Mouse (Mus musculus) adrenal gland, postnatal 14 days (tissue): ENCODE results near the gene Btnl4. TPM values are rescaled to one million over a fixed set of nuclear protein-coding genes. Genes with fewer than 3 reads are reported as not detected.
"Not testable (repeated sequence)": the region's sequence is repeated elsewhere in the genome, so short reads cannot be mapped to it uniquely, and the experiment has no call there.

ENCODE experiments used
- DNase-seq: peaks from one replicate; pipeline ENCODE4 v3.0.0; 2021; ENCODE audit warnings: mixed read lengths
- long read RNA-seq, 2 experiments: library from polyadenylated mRNA; stranded (forward); transcript quantifications; one replicate each; pipeline ENCODE4 v2.0.0; 2021
- total RNA-seq: library from RNA; stranded (reverse); gene quantifications from 2 replicates; pipeline ENCODE4 v1.2.3, GENCODE M21; 2021

Btnl4 gene
- not detected in 2 replicates for total RNA-seq
- long read RNA-seq, experiment 1 = 0 reads
- long read RNA-seq, experiment 2 = 0 reads

GRCm38 (mm10) chr17:34477238-34478013 lies at the start of gene Btnl4:
TSS of gene Btnl4 (minus strand) at chr17:34477318.
- not testable (repeated sequence) for DNase-seq

GRCm38 (mm10) chr17:34519001-34519400 lies 41.9 kb upstream of the Btnl4 start:
- DNase-seq = no peak

GRCm38 (mm10) chr17:34518571-34518970 lies 41.5 kb upstream of the Btnl4 start:
- DNase-seq = not testable (repeated sequence)

DNA sequence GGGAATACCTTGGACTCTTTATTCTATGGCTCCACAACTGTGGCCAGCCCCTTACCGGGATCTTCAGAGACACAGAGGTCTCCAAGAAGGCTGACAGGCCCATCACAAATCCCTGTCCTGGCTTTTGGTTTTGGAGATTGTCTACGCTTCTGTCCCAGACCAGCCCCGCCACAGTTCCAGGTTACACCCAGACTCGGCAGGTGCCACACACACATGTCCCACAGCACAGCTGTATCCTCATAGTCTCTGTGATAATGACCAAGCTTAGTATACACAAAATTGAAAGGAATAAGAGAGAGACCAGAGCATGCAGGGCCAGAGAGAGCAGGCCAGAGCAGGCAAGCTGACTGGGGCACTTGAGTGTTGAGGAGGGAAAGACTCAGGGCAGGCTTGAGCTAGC lies 40.7 kb upstream of the Btnl4 start:
- DNase-seq = no peak

GRCm38 (mm10) chr17:34517252-34517651 lies 40.1 kb upstream of the Btnl4 start, which contains the start of gene Btnl6:
TSS of gene Btnl6 (minus strand) at chr17:34517352.
- no peak for DNase-seq

GRCm38 (mm10) chr17:34516514-34516913 lies 39.4 kb upstream of the Btnl4 start:
- DNase-seq = no peak

- not testable (repeated sequence) for DNase-seq
These were observed 34.6 kb upstream of the Btnl4 start for GRCm38 (mm10) chr17:34511723-34512122.

DNA sequence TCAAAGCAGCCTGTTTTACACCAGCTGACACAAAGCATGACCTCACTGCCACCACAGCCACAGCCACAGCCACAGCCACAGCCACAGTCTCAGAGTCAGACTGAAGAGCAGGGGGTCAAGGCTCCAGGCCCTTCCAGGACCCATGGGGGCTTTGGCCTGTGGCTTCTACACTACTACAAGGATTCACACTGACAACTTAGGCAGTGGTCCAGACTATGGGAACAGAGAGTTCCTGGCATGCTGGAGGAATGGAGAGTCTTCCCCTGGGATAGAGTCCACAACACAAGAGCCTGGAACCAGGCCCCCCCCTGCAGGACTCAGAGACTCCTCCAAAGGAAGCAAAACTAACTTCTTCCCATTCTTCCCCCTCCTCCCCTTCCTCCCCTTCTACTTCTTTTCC lies 30.5 kb upstream of the Btnl4 start:
- DNase-seq = no peak

DNA sequence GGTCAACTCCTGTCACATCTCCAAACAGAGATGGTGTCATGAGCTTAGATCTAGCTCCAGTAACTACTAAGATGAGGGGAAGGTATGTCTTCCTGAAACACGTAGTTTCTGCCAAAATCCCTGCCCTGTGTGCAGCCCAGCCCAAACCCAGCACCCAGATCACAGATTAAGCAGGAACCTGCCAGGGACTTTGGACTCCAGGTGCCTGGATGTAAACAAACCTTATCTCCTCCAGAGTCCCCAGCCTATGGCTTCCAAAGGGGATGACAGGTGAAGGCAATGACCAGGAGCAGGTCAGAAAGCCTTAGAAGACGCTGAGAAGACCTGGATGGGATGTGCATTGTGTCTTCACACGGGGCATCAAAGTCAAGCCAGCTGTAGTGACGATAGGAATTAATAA lies 20.6 kb upstream of the Btnl4 start:
- not testable (repeated sequence) for DNase-seq

GRCm38 (mm10) chr17:34497319-34497718 lies 20.2 kb upstream of the Btnl4 start:
- DNase-seq = not testable (repeated sequence)

- no peak for DNase-seq
These were observed 19.4 kb upstream of the Btnl4 start for GRCm38 (mm10) chr17:34496539-34496938.

DNA sequence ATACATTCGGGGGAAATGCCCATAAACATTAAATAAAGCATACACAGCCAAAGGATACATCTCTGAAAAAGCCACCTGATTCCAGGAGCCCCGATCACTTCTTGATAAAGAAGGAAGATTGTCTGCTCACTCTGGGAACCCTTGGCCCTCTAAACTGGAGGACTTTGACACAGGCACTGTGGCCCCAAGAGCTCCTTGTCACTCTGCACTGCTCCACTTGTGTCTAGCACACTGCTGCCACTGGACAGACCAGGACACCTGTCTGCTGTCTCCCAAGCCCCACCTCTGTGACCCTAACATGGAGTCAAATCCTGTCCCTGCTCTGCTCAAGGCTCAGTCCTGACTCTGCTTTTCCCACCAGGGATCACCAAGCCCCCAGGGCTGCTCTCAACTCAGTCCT lies 18.0 kb upstream of the Btnl4 start:
- not testable (repeated sequence) for DNase-seq

GRCm38 (mm10) chr17:34492796-34493195 lies 15.7 kb upstream of the Btnl4 start:
- no peak for DNase-seq

DNA sequence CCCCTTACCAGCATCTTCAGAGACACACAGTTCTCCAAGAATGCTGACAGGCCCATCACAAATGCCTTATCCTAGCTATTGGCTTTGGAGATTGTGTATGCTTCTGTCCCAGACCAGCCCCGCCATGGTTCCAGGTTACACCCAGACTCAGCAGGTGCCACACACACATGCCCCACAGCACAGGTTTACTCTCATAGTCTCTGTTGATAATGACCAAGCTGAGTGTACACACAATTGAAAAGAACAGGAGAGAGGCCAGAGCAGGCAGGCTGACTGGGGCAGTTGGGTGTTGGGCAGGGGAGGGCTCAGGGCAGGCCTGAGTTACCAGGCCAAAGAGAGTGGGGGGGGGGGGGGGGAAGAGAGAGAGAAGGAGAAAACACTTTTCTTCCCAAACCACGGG lies 691 bp downstream of the Btnl4 start:
- DNase-seq = no peak

GRCm38 (mm10) chr17:34475060-34475459 lies 2.1 kb downstream of the Btnl4 start:
- DNase-seq = no peak

DNA sequence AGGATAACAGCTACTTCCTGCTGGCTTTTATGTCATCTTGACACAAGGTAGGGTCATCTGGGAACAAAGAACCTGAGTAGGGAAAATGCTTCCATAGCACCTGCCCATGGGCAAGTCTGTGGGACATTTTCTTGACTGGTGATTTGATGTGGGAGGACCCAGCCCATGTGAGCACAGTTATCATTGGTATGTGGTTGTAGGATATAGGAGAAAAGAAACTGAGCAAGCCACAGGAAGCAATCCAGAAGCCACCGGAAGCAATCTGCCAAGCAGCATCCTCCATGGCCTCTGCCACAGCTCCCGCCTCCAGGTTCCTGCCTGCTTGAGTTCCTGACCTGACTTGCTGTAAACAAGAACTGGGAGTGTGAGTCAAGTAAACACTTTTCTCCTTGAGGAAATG lies 6.6 kb downstream of the Btnl4 start:
- no peak for DNase-seq

DNA sequence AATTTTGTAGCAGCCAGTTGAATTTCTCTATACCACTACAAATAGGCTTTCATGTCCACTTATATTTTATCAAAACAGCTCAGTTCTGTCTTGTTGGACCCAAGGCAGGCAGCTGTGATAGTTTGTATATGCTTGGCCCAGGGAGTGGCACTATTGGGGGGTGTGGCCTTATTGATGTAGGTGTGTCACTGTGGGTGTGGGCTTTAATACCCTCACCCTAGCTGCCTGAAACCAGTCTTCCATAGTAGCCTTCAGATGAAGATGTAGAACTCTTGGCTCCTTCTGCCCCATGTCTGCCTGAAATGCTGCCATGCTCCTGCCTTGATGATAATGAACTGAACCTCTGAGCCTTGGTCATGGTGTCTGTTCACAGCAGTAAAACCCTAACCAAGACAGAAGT lies 11.2 kb downstream of the Btnl4 start:
- DNase-seq = not testable (repeated sequence)

- no peak for DNase-seq
These were observed 17.9 kb downstream of the Btnl4 start for GRCm38 (mm10) chr17:34459255-34459654.

DNA sequence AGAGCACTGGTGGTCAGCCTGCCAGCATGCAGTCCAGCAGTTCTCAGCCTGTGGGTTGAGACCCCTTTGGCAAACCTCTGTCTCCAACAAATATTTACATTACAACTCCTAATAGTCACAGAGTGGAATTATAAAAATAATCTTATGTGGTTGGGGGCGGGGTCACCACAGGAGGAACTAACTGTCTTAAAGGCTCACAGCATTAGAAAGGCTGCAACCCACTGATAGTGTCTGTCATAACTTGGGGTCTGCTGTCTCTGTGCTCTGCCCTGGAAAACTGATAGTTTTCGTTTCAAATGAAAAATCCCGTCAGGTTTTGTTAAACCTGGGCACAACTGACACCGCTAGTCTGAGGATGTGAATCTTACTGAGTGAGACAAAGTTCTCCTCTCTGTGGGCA lies 19.4 kb downstream of the Btnl4 start:
- DNase-seq = no peak

- no peak for DNase-seq
These were observed 28.6 kb downstream of the Btnl4 start for GRCm38 (mm10) chr17:34448473-34449041.

- no peak for DNase-seq
These were observed 35.1 kb downstream of the Btnl4 start for GRCm38 (mm10) chr17:34441990-34442389.

DNA sequence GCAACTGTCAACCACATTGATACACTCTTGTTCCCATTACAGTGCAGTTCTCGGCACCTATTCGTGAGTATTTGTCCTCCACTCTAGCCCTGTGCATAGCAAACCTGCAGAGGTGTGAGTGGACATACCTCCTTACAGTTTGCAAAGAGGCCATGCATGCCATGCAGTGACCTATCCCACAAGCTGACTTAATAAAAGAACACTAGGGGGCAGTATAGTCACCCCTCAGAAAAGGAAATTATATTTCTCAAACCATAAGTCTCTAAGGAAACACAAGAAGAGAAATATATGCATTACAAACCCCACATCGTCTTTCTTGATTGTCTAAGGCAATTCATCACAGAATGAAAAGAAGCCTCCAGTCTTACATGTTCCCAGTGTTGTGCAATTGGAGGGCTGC lies 37.3 kb downstream of the Btnl4 start:
- DNase-seq = no peak

- DNase-seq = no peak
These were observed 38.5 kb downstream of the Btnl4 start for GRCm38 (mm10) chr17:34438588-34438987.

DNA sequence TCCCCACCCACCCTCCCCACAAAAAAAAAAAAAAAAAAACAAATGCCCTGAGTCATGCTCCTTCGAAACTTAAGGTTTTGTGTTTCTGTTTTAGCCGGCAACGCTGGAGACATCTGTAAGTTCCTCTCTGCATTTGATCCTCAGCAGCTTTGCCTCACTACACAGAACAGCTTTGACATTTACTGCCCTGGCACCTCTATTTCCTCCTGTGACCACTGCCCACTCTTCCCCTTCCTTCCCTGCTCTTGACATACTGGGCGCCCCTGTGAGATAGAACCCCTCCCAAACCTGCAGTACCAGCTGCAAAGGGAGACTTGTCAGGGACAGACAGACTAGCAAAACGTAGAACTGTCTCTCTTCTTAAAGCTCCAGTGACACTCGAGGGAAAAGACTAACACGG lies 39.5 kb downstream of the Btnl4 start:
- DNase-seq = no peak
